Mouse (Mus musculus) ES-Bruce4 (cell line): ENCODE measurements around the gene Gstt1.

Experiments
- CTCF ChIP-seq: IDR thresholded peaks from one replicate; pipeline ENCODE4 v1.8.1; 2011; ENCODE audit warnings: low read depth, low read length
- POLR2A ChIP-seq: IDR thresholded peaks from one replicate; pipeline ENCODE4 v1.8.1; 2011; ENCODE audit warnings: low read length; ENCODE audit not compliant: insufficient read depth

DNA sequence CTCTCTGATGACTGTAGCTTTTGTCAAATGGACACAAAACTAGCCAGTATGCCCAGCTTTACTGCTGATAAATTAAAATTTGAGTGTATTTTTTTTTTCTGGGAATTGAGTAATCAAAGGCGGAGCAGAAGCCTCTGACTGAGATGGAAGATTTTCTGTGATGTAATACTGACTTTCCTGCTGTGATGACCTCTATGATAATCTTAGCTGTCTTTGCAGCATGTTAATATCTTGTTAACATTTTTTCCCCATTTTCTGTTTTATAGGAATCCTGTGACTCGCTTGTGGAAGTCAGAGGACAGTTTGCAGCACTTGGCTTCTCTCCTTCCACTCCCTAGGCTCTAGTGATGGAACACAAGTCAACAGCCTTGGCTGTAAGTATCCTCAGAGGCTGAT is 31.9 kb upstream of the Gstt1 start:
- TF ChIP-seq CTCF (no peak), POLR2A (no peak)
